Mouse (Mus musculus): ENCODE measurements around the gene Mrpl52.

GRCm38 (mm10) chr14:54445476-54445875 is 18.8 kb downstream of the Mrpl52 start:
- TF ChIP-seq ZC3H11A (IDR thresholded peaks at IDR 0.05; ENCODE audit: borderline replicate concordance, low read depth, low read length) (no peak), MAFK (IDR thresholded peaks at IDR 0.05; ENCODE audit: insufficient read depth, low read depth, low read length) (no peak)
